Mouse (Mus musculus) layer of hippocampus, postnatal 14 days (tissue): ENCODE measurements around the gene Morn3. TPM values are rescaled to one million over a fixed set of nuclear protein-coding genes. Genes with fewer than 3 reads are reported as not detected.

ENCODE experiments used
- DNase-seq, 2 experiments: peaks; one replicate each; pipeline ENCODE4 v3.0.0; 2021 to 2022; ENCODE audit warnings: low spot score in 2 of 2, mixed read lengths in 1 of 2
- total RNA-seq, 2 experiments: library from RNA; stranded (reverse); gene quantifications; 2 replicates each; pipeline ENCODE4 v1.2.3; 2021

The Morn3 gene
- total RNA-seq, 2 experiments from 2014 or later = 0.62 to 0.79 TPM

DNA sequence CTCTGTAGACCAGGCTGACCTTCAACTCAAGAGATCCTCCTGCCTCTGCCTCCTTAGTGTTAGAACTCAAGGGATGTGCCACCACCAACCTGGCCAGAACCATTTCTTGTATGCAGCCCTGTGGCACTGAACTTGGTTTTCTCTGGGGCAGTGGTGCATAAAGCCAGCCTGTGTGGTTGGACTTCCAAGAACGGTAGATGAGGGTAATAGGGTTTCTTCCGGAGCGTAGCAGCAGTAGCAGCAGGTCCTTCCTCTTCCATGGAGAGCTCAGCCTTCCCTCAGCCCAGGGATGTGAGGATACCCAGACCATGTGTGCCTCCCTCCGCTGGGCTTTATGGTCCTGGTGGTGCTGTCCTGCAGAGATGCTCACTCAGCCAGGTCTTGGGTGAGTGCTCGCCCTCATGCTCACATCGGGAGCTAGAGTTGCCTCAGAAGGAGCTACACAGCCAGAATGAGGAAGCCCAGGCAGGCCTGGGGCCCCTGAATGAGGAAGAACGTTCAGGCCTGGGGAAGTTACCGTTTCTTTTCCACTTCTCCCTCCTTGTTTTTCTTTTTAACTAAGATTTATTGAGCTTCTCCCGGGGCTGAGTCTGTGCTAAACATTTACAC is 21.7 kb downstream of the Morn3 start:
- no peak for DNase-seq

DNA sequence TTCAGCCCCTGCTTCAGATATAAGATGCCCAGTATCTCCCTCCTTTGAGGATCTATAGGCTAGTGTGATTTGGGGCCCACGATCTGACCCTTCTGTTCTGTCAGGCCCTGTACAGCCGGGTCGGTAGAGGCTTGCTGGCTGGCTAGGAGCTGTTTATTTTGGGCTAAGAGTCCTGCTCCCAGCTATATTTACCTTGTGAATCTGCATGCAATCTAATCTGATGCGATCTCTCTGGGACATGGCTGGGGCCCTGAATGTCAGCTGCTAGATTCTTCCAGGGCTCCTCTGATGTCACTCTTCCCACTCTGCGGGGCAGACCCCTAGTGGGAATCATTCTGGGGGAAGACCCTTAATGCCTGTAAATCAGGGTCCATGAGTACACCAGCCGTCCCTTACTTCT is 22.5 kb downstream of the Morn3 start:
- no peak for DNase-seq

DNA sequence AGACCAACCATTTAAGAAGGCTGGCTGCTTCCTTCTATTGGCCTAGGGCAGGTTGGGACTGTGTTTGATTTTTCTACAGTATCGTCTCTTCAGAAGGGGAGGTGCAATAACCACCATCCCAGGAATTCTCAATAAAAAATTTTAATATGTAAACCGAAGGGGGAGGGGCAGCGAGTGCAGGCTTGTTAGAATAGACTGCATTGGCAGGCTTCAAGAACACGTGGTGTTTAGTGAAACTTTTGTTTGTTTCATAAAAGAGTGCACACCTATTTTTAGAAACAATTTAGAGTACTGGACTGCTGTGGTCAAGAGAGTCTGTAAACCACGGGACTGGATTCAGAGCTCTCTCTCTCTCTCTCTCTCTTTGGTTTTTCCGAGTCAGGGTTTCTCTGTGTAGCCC is 23.8 kb downstream of the Morn3 start:
- DNase-seq = no peak

DNA sequence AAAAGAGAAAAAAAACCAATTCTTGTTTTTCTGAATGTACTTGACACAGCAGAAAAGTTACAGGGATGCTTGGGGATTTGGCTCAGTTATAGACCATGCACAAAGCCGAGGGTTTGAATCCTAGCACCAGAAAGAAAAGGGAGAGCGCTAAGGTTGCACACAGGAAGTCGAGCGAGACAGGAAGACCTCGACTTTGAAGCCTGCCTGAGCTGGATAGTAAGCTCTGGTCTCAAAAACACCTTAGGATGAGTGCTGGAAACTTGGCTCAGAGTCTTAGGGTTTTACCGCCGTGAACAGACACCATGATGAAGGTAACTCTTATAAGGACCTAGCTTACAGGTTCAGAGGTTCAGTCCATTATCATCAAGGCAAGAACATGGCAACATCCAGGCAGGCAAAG is 25.4 kb downstream of the Morn3 start:
- no peak for DNase-seq

DNA sequence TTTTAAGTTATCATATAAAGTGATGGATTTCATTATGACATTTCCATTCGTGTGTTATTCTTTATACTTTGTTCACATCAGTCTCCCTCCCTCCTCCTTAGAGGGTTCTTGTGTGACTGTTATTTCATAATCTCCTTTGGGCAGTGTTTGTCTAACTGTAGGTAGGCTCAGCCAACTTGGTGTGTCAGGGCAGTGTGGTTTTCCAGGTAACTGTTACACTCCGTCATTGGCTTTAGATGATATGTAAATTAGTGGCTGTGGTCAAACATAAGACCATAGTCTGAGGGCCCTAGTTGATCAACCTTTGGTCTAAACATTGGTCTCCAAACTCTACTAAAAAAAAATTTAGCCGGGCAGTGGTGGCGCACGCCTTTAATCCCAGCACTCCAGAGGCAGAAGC is 26.4 kb downstream of the Morn3 start:
- no peak for DNase-seq

DNA sequence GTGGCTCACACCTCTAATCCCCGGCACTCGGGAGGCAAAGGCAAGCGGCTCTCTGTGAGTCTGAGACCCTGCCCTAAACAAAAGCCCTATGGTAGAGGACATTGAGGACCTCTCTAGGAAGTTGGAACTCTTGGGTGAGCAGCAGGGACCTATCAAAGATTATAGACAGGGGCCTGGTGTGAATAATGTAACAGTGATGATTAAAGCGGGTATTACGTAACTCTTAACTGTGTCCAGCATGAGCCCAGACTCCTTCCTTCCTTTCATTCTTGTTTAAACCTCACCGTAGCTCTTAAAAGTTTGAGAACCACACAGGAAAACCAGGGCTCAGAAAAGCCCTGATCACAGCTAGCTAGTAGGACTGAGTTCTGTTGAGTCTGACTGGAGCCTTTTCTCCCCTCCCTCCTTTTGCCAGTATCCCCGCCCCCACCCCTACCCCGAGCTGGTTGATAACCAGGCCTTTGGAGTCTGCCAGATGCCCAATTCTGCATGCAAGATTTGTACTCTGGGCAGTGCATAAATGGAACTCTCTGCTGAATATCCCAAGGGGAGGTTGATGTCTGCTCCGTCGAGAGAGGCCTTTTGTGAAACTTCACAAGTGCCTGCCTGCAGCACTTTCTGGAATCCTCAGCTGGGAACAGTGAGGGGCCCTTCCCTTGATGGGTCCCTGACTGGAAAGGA is 27.3 kb downstream of the Morn3 start:
- DNase-seq = peak in 1 of 2 experiments; percentile 66

DNA sequence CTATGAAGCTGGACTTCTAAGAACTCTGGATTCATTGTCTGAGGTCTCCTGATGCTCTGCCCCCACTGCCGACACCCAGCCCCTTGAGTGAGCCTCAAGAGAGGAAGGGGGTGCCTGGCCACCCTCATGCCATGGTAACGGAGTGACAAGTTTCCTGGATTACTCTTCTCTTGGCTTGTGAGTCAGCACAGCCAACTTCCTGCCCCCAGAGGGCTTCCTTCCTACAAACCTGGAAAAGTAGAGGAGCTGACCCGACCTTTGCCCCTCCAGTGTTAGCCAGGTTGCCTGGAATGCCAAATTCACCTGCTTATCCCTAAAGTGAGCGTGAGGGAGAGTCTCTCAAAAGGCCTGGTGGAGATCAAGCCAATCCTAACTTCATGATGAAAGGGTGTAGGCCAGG is 29.3 kb downstream of the Morn3 start:
- DNase-seq = no peak

DNA sequence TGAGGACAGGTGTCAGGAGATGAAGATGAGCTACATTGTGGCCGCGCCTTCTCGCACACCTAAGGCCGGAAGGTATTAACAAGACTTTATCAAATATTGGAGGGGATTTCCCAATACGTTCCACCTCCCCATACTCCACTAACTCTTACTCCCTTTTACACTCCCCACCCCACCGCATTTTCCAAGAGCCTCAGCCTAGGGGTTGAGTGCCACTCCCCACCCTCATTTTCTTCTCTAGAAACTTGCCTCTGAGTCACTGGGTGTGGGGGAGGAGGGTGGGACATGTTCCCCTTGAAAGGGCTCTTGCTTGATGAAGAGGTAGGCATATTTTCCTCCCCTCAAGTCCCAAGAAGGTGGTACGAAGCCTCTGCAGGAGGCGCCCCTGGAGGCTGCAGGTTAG is 30.9 kb downstream of the Morn3 start:
- DNase-seq = no peak

DNA sequence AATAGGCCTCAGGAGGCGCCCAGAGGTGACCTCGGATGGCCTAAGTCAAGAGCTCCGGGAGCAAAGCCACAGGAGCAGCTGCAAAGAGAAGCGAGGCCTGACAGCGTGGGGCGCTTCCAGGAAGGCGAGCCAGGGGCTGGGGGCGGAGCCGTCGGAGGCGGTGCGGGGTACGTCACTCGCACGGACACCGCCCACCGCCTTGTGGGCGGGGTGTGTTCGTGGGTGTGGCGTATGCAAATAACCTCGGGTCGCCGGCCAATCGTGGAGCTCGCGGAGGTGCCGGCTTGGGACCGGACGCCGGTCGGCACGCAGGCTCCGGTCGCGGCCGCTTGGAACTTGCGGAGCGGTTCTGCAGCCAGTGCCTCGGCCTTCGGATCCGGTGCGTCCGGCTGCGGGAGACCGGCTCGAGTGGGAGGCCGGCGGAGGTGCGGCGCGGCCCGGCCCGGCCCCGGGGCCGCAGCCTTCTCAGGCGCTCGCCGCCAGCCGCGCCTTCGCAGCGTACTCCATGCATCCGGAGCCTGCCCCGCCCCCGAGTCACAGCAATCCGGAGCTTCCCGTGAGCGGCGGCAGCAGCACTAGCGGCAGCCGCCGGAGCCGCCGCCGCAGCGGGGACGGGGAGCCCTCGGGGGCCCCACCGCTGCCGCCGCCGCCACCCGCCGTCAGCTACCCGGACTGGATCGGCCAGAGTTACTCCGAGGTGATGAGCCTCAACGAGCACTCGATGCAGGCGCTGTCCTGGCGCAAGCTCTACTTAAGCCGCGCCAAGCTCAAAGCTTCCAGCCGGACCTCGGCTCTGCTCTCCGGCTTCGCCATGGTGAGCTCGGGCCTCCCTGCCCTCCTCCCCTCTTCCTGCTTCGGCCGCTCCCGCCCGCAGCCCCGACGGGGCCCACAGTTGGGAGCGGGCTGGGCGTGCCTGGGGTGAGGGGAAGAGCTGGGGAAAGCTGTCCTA is 31.8 kb downstream of the Morn3 start, which contains the start of gene Orai1:
TSS of gene Orai1 (plus strand) at position 322 of the 949 bp plus-strand sequence.
- DNase-seq = peak; percentile 96 to 98

DNA sequence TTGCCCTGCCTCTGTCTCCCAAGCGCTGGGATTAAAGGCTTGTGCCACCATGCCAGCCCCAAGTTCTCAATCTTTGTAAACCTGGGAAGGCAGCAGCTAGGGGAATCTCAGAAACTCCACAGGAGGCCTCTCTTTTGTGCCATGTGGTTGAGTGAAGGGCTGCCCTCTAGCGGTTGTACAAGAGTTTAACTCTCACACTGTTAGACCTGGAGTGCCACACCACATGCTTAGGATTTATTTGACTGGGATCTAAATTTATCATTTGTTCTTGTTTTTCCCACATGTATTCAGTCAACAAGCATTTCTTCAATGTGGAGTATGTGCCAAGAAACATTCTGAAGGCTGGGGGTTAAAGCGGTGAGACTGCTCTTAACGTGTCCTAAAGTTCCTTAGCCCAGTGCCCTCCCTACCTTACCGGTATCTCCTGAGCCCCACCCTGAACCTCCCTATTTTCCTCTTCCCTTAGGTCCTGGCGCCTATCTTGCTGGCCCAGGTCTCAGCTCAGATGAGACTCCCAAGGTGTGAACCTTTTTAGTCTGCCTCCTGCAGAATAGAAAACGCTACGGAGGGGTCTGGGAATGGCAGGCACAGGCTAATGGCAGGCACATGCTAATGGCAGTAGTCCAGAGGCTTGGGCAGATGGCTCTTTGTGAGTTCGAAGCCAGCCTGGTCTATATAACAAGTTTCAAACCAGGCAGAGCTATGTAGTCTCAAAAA is 33.1 kb downstream of the Morn3 start:
- peak in 1 of 2 experiments; percentile 86 for DNase-seq

DNA sequence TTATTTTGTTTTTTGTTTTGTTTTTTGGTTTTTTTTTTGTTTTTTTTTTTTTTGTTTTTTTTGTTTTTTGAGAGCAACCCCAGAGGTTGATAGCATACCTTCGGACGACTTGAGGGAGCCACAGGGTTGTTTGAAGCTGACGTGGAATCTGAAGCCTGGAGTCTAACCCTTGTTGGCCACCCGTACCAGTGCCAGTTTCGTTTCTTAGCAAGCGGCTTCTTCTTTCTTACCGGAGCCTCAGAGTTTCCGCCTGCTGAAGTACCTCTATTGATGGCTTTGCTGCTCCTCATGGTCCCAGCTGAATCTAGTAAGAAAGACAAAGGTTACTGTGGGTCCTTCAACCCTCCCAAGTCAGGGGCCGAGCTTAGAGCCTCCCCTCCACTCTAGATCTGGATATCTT is 35.1 kb downstream of the Morn3 start:
- no peak for DNase-seq

DNA sequence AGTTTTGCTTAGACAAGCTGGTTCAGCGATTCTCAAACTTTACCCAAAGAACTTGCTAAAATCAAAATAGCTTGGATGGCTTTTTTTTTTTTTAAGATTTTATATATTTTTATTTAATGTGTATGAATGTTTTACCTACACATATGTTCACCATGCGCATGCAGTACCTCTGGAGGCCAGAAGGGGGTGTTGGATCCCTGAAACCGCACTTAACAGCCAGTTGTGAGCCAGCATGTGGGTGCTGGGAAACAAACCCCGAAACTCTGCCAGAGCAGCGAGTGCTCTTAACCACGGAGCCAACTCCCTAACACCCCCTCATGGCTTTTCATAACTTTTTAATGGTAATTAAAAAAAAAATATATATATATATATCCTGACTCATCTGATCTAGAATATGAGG is 36.0 kb downstream of the Morn3 start:
- DNase-seq = no peak

DNA sequence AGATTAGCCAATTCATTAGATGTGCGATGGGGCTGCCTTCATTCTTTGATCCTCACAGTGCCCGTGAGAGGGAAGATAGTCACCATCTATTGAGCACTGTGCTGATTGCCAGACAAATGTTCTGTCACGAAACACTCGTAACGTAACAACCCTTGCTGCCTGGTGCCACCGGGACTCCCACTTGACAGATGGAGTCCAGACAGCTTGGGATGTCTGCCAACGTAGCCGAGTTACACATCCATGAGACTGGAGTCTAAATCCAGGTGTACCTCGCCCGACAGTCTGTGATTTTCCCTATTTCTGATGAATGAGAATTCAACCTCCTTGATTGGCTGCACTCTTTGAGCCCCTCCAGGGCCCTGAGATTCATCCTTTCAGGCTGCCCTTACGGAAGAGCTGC is 36.9 kb downstream of the Morn3 start:
- DNase-seq = no peak

DNA sequence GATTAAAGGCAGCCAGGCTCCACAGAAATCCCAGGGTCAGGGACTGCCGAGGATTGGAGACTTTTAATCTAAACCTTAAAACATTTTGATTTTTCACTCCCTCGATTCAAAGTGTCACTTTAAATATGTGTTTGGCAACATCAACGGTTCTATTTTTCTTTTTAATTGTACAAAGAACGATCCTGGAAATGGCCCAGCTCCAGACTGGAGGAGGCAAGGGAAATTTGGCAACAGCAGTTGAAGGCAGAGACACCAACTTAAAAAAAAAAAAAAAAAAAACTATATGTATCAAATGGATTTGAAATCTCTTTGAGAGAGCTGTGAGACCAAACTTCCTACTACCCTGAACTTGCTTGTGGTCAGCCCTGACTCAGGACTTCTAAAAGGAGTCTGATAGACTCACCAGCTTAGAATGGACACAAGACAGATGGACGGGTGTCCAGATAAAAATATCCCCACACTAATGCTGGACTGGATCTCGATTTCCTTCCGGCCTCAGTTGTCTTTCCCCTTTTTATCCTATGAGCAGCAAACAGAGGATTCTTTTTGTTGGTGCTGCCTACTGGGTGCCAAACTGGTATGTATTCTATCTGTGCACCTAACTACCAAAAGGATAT is 37.8 kb downstream of the Morn3 start:
- no peak for DNase-seq

DNA sequence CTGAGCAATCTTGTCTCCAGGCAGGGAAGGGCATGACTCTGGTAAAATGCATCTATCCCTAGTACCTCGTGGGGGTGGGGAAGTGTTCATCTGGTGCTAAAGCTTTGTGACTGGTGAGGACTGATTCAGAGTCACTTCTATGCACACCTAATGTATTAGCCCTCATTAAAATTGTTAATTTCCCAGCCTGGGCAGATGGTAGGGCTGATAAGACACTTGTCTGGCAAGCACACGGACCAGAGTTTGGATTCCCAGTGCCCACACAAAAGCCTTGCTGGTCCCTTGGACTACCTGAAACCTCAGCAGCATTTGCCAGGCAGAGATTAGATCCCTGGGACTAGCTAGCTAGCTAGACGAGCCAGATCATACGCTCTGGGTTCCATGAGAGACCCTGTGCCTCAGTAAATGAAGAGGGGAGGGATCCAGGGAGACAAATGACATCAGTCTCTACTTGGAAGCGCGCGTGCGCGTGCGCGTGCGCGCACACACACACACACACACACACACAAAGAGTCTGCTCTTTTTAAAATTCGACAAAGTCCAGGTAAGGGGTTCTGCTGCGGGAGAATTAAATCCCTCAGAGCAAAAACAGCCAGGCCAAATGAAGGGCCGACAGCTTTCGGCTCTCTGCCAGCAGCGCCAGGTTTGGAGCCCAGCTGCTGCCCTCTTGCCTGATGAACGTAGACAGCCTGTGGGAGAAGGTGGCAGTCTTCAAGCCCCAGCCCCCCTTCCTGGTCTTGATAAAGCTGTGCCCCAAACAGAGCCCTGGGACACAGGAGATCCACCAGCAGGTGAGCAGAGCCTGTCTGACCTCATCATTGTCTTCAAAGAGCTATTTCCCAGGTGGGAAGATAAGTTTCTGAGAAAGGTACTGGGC is 40.9 kb downstream of the Morn3 start:
- no peak for DNase-seq

DNA sequence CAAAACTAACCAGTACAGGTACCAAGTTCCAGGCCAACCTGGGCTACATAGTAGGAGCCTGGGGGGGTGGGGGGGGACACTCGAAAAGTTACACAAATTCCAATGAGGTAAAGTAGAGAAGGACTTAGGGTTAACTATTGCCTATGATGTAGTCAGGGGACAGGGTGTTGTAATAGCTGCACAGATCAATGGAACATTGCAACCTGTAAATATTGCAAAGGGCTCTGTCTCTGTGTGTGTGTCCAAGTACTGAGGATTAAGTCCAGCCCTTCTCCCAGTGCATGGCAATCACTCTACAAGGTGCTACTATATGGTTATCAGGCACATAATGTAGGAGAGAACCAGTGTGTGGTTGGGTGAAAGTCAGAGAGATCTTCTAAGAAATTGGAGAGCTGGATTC is 45.9 kb downstream of the Morn3 start:
- no peak for DNase-seq

DNA sequence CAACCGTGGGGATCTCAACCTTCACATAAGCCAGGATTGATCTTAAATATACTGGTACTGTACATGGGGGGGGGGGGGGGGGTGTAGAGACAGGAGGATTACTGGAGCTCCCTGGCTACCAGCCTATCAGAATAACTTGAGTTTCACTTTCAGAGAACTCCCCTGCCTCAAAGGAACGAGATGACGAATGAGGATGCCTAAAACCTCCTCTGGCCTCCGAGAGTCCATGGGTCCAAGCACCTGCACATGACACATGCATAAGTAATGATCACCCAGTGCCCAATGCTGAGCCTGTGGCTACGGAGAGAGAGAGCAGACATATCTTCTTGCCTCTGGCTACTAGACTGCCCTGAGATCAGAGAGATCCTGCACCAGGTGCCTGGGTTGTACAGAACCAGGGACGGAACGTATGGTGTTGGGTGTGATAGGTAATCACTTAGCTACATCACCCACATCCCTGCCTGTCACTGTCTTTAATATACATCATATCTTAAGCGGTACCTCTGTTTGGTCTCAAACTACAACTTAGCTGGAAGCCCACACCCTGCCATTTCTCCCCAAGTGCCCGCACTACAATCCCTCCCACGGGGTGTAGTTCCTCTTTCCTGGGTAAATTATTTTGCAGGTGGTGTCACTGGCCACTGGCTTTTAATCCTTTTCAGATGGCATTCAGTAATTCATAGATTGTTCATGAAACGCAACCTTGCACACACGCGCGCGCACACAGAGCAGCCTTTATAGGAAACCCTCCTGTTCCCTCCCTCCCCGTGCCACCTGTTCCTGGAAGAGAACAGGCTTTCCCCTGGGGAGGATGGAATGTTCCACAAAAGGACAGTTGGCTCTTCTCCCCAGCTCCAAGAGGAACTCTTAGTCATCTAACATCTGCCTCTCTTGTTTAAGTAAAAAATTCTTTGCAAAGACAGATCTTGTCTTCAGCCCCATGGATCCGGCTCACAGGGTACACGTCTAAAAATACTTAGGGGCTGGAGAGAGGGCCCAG is 49.3 kb downstream of the Morn3 start:
- peak in 1 of 2 experiments; percentile 44 for DNase-seq

DNA sequence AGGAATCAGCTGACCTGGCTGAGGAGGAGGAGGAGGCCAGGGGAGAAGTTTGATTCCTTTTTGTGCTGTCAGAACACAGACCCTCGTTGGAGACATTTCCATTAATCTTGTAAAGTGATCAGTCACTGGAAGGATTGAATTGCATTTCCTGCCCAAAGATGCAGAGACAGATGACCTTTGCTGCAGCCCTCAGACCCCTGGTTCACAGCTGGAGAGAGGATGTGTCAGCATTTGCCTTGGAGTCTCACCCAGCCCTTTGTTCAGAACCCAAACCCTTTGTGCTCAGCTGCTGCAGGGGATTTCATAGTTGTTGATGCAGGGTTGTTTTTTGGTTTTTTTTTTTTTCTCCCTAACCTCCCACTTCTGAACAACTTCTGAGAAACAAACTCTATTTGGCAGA is 51.9 kb downstream of the Morn3 start:
- no peak for DNase-seq
